Mouse (Mus musculus) left cerebral cortex, adult 18-20 months (tissue): ENCODE measurements around the gene 1700013G24Rik. TPM values are rescaled to one million over a fixed set of nuclear protein-coding genes. Genes with fewer than 3 reads are reported as not detected.

Experiments
- DNase-seq, 2 experiments: peaks; one replicate each; pipeline ENCODE4 v3.0.0; 2021 to 2022; ENCODE audit warnings: low spot score in 2 of 2, mixed read lengths in 1 of 2
- total RNA-seq, 2 experiments: library from RNA; stranded (reverse); gene quantifications; 2 replicates each; pipeline ENCODE4 v1.2.3; 2021

1700013G24Rik gene
- total RNA-seq, 2 experiments from 2014 or later: not detected

- DNase-seq: no peak
Measured at GRCm38 (mm10) chr4:137493187-137493586, 40.1 kb downstream of the 1700013G24Rik start.

GRCm38 (mm10) chr4:137494751-137495500 lies 41.8 kb downstream of the 1700013G24Rik start:
- no peak for DNase-seq

GRCm38 (mm10) chr4:137495501-137496100 lies 42.5 kb downstream of the 1700013G24Rik start:
- DNase-seq: no peak

- no peak for DNase-seq
Measured at GRCm38 (mm10) chr4:137497367-137497766, 44.3 kb downstream of the 1700013G24Rik start.

GRCm38 (mm10) chr4:137497892-137498722 lies 45.0 kb downstream of the 1700013G24Rik start:
- no peak for DNase-seq

GRCm38 (mm10) chr4:137498882-137499583 lies 45.9 kb downstream of the 1700013G24Rik start:
- DNase-seq: no peak

GRCm38 (mm10) chr4:137500149-137500548 lies 47.1 kb downstream of the 1700013G24Rik start:
- DNase-seq: no peak

- DNase-seq: no peak
Measured at GRCm38 (mm10) chr4:137500953-137501352, 47.9 kb downstream of the 1700013G24Rik start.

GRCm38 (mm10) chr4:137502183-137502582 lies 49.1 kb downstream of the 1700013G24Rik start:
- no peak for DNase-seq

- DNase-seq: no peak
Measured at GRCm38 (mm10) chr4:137502801-137503200, 49.7 kb downstream of the 1700013G24Rik start.

GRCm38 (mm10) chr4:137503509-137503971 lies 50.5 kb downstream of the 1700013G24Rik start:
- DNase-seq: no peak

Other genes starting within 250 kb of the 1700013G24Rik start
- gene Wnt4, start 175.8 kb upstream of the 1700013G24Rik start, total RNA-seq: 10 to 100 TPM; 11.0 to 12.6 TPM
- gene Cdc42, start 95.6 kb upstream of the 1700013G24Rik start, total RNA-seq: 100 to 1,000 TPM; 307 to 330 TPM
- not detected for gene Cela3a, start 43.5 kb upstream of the 1700013G24Rik start, total RNA-seq
- not detected for gene Cela3b, start 22.7 kb upstream of the 1700013G24Rik start, total RNA-seq
- gene Hspg2, start 15.5 kb downstream of the 1700013G24Rik start, total RNA-seq: 1 to 10 TPM; 4.3 to 5.0 TPM
- gene Ldlrad2, start 121.3 kb downstream of the 1700013G24Rik start, total RNA-seq: not detected
- 100 to 1,000 TPM; 111 to 127 TPM for gene Usp48, start 140.5 kb downstream of the 1700013G24Rik start, total RNA-seq
- gene Rap1gap, start 211.4 kb downstream of the 1700013G24Rik start, total RNA-seq: 100 to 1,000 TPM; 289 to 307 TPM